Mouse (Mus musculus) cortical plate, adult 2 months (tissue): ENCODE results near the gene Ptpn12.

Source experiments
- CTCF ChIP-seq: fragments of 200-500 bp; IDR thresholded peaks from 2 replicates; pipeline ENCODE4 v1.5.1; 2011; ENCODE audit warnings: mild to moderate bottlenecking, control low read depth, low read length; ENCODE audit not compliant: insufficient read depth; ENCODE audit errors: extremely low read depth
- POLR2A ChIP-seq: fragments of 200-500 bp; IDR thresholded peaks from 2 replicates; pipeline ENCODE4 v1.6.1; 2011; ENCODE audit warnings: mild to moderate bottlenecking, low read length, control low read depth; ENCODE audit not compliant: insufficient read depth; ENCODE audit errors: extremely low read depth

- TF ChIP-seq POLR2A, result no peak
- TF ChIP-seq CTCF, result no peak
These were observed 114.5 kb downstream of the Ptpn12 start for GRCm38 (mm10) chr5:20941205-20941604.
